Mouse (Mus musculus) left cerebral cortex, postnatal 25 days (tissue): ENCODE measurements around the gene B4galt5. TPM values are rescaled to one million over a fixed set of nuclear protein-coding genes. Genes with fewer than 3 reads are reported as not detected.

Experiments used
- DNase-seq, 2 experiments: peaks; one replicate each; pipeline ENCODE4 v3.0.0; 2022; ENCODE audit warnings: low spot score in 2 of 2, mixed read lengths in 1 of 2
- intact Hi-C: fragments of 180-260 bp; cut with DNase I; formaldehyde crosslinking; loops from one replicate; pipeline ENCODE4 v1.15.1; 2025
- total RNA-seq, 2 experiments: library from RNA; stranded (reverse); gene quantifications; 2 replicates each; pipeline ENCODE4 v1.2.3; 2021

The B4galt5 gene
- total RNA-seq, 2 experiments from 2014 or later, result 56.4 to 57.8 TPM

- DNase-seq, result no peak
- intact Hi-C loops, result no loop called here
These were observed 12.4 kb downstream of the B4galt5 start for GRCm38 (mm10) chr2:167336384-167337213.

GRCm38 (mm10) chr2:167335066-167335465, 13.9 kb downstream of the B4galt5 start:
- DNase-seq, result no peak
- intact Hi-C loops, result no loop called here

GRCm38 (mm10) chr2:167334312-167334711, 14.7 kb downstream of the B4galt5 start:
- no peak for DNase-seq
- intact Hi-C loops, result no loop called here

- intact Hi-C loops, result no loop called here
- no peak for DNase-seq
These were observed 15.5 kb downstream of the B4galt5 start for GRCm38 (mm10) chr2:167333450-167333849.

- DNase-seq, result no peak
- intact Hi-C loops, result no loop called here
These were observed 16.5 kb downstream of the B4galt5 start for GRCm38 (mm10) chr2:167332336-167332987.

- intact Hi-C loops, result no loop called here
These were observed 17.5 kb downstream of the B4galt5 start for GRCm38 (mm10) chr2:167331432-167331921.

GRCm38 (mm10) chr2:167330581-167330980, 18.4 kb downstream of the B4galt5 start:
- intact Hi-C loops, result no loop called here
- no peak for DNase-seq

More at GRCm38 (mm10) chr2:167331432-167331921, 17.5 kb downstream of the B4galt5 start:
- DNase-seq, result peak in 1 of 2 experiments; percentile 54

GRCm38 (mm10) chr2:167329478-167330262, 19.3 kb downstream of the B4galt5 start:
- intact Hi-C loops, result no loop called here
- DNase-seq, result no peak

- intact Hi-C loops, result no loop called here
- no peak for DNase-seq
These were observed 20.6 kb downstream of the B4galt5 start for GRCm38 (mm10) chr2:167328340-167328739.

GRCm38 (mm10) chr2:167326582-167326981, 22.4 kb downstream of the B4galt5 start:
- DNase-seq, result no peak
- intact Hi-C loops, result no loop called here

- no peak for DNase-seq
- intact Hi-C loops, result no loop called here
These were observed 24.6 kb downstream of the B4galt5 start for GRCm38 (mm10) chr2:167324151-167324930.

GRCm38 (mm10) chr2:167323116-167323515, 25.9 kb downstream of the B4galt5 start:
- DNase-seq, result no peak
- intact Hi-C loops, result no loop called here

GRCm38 (mm10) chr2:167321372-167321771, 27.6 kb downstream of the B4galt5 start:
- intact Hi-C loops, result no loop called here
- DNase-seq, result no peak

- intact Hi-C loops, result no loop called here
- DNase-seq, result no peak
These were observed 30.0 kb downstream of the B4galt5 start for GRCm38 (mm10) chr2:167318981-167319380.

- intact Hi-C loops, result no loop called here
- peak; percentile 39 to 45 for DNase-seq
These were observed 32.2 kb downstream of the B4galt5 start for GRCm38 (mm10) chr2:167316724-167317187.

- intact Hi-C loops, result no loop called here
- DNase-seq, result peak in 1 of 2 experiments; percentile 49
These were observed 34.5 kb downstream of the B4galt5 start for GRCm38 (mm10) chr2:167314491-167314890.

GRCm38 (mm10) chr2:167313501-167314326, 35.3 kb downstream of the B4galt5 start:
- intact Hi-C loops, result no loop called here
- peak in 1 of 2 experiments; percentile 34 for DNase-seq

GRCm38 (mm10) chr2:167310121-167310520, 38.9 kb downstream of the B4galt5 start:
- intact Hi-C loops, result no loop called here
- no peak for DNase-seq
